Mouse (Mus musculus) heart, embryonic 11.5 days (tissue): ENCODE results near the gene Alpk3. TPM values are rescaled to one million over a fixed set of nuclear protein-coding genes. Genes with fewer than 3 reads are reported as not detected.
"Not testable (repeated sequence)": the region's sequence is repeated elsewhere in the genome, so short reads cannot be mapped to it uniquely, and the experiment has no call there.

Experiments
- ATAC-seq: fragments of 200-750 bp; cut with Nextera tagmentation; replicated peaks from 2 replicates; pipeline ENCODE4 v1.8.0; 2017; ENCODE audit warnings: moderate library complexity; ENCODE audit not compliant: insufficient number of reproducible peaks, low FRiP score, low TSS enrichment
- H3K27ac ChIP-seq: fragments of 300-500 bp; sonication (generic); 2 replicates; pipeline ENCODE4 v1.5.1; 2014; ENCODE audit warnings: mild to moderate bottlenecking, low read depth, low read length
- H3K27me3 ChIP-seq: fragments of 300-500 bp; sonication (generic); 2 replicates; pipeline ENCODE4 v1.6.1; 2014; ENCODE audit warnings: mild to moderate bottlenecking, low read length, mixed read lengths; ENCODE audit not compliant: control insufficient read depth, insufficient read depth
- H3K36me3 ChIP-seq: fragments of 300-500 bp; sonication (generic); 2 replicates; pipeline ENCODE4 v1.6.1; 2014; ENCODE audit warnings: mild to moderate bottlenecking, low read length, moderate library complexity, mixed read lengths; ENCODE audit not compliant: control insufficient read depth, insufficient read depth
- H3K4me1 ChIP-seq: fragments of 300-500 bp; sonication (generic); 2 replicates; pipeline ENCODE4 v1.6.1; 2014; ENCODE audit warnings: low read length; ENCODE audit not compliant: control insufficient read depth, insufficient read depth
- H3K4me2 ChIP-seq: fragments of 300-500 bp; sonication (generic); 2 replicates; pipeline ENCODE4 v1.6.1; 2014; ENCODE audit warnings: mild to moderate bottlenecking, moderate library complexity
- H3K4me3 ChIP-seq: fragments of 300-500 bp; sonication (generic); 2 replicates; pipeline ENCODE4 v1.5.1; 2014; ENCODE audit warnings: low read depth, low read length
- H3K9ac ChIP-seq: fragments of 300-500 bp; sonication (generic); 2 replicates; pipeline ENCODE4 v1.6.1; 2014; ENCODE audit warnings: mild to moderate bottlenecking, low read depth, low read length, moderate library complexity
- H3K9me3 ChIP-seq: fragments of 300-500 bp; sonication (generic); replicated peaks from 2 replicates; pipeline ENCODE4 v1.6.1; 2016; ENCODE audit warnings: low read length; ENCODE audit not compliant: control insufficient read depth
- WGBS: fragments of 180-500 bp; shearing (Covaris S2); extraction: QIAGEN DNeasy Blood & Tissue Kit; methylation state at CpG from one replicate; pipeline ENCODE4 v1.1.7; 2014; ENCODE audit not compliant: insufficient replicate concordance; 5-methylcytosine and 5-hydroxymethylcytosine counted together
- polyA plus RNA-seq: library from polyadenylated mRNA; unstranded; fragments of >200 nt; fragmentation: Nextera tagmentation; extraction: Ambion mirVana; gene quantifications from 2 replicates; pipeline ENCODE4 v1.2.1, GENCODE M21; 2014

The Alpk3 gene
- polyA plus RNA-seq, 1 experiment from 2014 or later, result 22.8 TPM

DNA sequence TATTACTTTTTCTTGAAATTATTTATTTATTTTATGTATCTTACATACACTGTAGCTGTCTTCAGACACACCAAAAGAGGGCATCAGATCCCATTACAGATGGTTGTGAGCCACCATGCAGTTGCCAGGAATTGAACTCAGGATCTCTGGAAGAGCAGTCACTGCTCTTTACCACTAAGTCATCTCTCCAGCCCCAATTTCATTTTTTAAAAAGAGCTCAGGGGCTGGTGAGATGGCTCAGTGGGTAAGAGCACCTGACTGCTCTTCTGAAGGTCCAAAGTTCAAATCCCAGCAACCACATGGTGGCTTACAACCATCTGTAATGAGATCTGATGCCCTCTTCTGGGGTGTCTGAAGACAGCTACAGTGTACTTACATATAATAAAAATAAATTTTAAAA, 96.8 kb downstream of the Alpk3 start:
- H3K36me3 ChIP-seq, H3K27ac ChIP-seq, H3K9me3 ChIP-seq, H3K4me3 ChIP-seq, H3K9ac ChIP-seq, H3K27me3 ChIP-seq, ATAC-seq, H3K4me2 ChIP-seq: not testable (repeated sequence)
- H3K4me1 ChIP-seq, result peaks cover 11% of the 10 kb centered on the region

DNA sequence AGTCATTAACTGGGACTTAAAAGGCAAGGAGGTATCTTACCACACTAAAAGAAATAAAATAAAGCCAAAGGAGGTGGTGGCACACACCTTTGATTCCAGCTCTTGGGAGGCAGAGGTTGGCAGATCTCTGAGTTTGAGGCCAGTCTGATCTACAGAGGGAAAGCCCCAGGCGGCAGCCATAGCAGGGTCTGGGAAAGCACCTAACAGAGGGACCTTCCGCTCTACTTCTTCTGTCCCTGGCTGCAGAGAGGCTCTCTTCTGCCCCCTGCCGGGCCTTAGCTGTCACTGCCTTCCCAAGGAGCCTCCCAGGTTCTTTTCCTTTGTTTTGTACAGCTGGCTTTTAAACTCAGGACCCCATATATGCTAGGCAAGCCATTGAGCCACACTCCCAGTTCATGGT, 97.6 kb downstream of the Alpk3 start:
- WGBS, result 2% methylated on average over 3 of the region's 3 CpGs
- Histone ChIP-seq H3K4me1 (peaks cover 11% of the 10 kb centered on the region), H3K9me3 (no peaks in the 10 kb centered on the region), H3K36me3 (no peaks in the 10 kb centered on the region), H3K4me3 (no peak overlapping the region), H3K4me2 (no peak overlapping the region), H3K9ac (no peak overlapping the region), H3K27ac (no peak overlapping the region), H3K27me3 (no peaks in the 10 kb centered on the region)
- ATAC-seq, result 0 out of 2 replicates have a peak, but pooled peaks have one; percentile 43

Other genes starting within 250 kb of the Alpk3 start
- 33.5 and 35.9 TPM in 2 replicates for gene Iqgap1, start 231.6 kb upstream of the Alpk3 start, polyA plus RNA-seq
- gene Zscan2, start 196.7 kb upstream of the Alpk3 start, polyA plus RNA-seq, result 1.8 and 2.3 TPM in 2 replicates
- gene Wdr73, start 156.3 kb upstream of the Alpk3 start, polyA plus RNA-seq, result 21.6 and 24.2 TPM in 2 replicates
- 4.7 and 4.9 TPM in 2 replicates for gene Nmb, start 152.5 kb upstream of the Alpk3 start, polyA plus RNA-seq
- gene Sec11a, start 109.8 kb upstream of the Alpk3 start, polyA plus RNA-seq, result 135 and 186 TPM in 2 replicates
- 12.4 and 13.4 TPM in 2 replicates for gene Zfp592, start 63.9 kb upstream of the Alpk3 start, polyA plus RNA-seq
- gene Slc28a1, start 57.2 kb downstream of the Alpk3 start, polyA plus RNA-seq, result 0.07 and 0.14 TPM in 2 replicates
- gene Pde8a, start 156.0 kb downstream of the Alpk3 start, polyA plus RNA-seq, result 2.7 and 3.5 TPM in 2 replicates